Mouse (Mus musculus) hindbrain, embryonic 16.5 days (tissue): Measurements from ENCODE around the gene Akt2. TPM values are rescaled to one million over a fixed set of nuclear protein-coding genes. Genes with fewer than 3 reads are reported as not detected.
"Not testable (repeated sequence)": the region's sequence is repeated elsewhere in the genome, so short reads cannot be mapped to it uniquely, and the experiment has no call there.

Experiments
- ATAC-seq: fragments of 200-750 bp; cut with Nextera tagmentation; 2 replicates; pipeline ENCODE4 v1.8.0; 2017; ENCODE audit warnings: moderate TSS enrichment, moderate library complexity
- H3K27ac ChIP-seq: fragments of 300-500 bp; sonication (generic); 2 replicates; pipeline ENCODE4 v1.5.1; 2014; ENCODE audit warnings: low read depth, mild to moderate bottlenecking, control low read depth, low read length, moderate library complexity
- H3K27me3 ChIP-seq: fragments of 300-500 bp; sonication (generic); replicated peaks from 2 replicates; pipeline ENCODE4 v1.6.1; 2014; ENCODE audit warnings: low read length; ENCODE audit not compliant: control insufficient read depth, insufficient read depth
- H3K36me3 ChIP-seq: fragments of 300-500 bp; sonication (generic); 2 replicates; pipeline ENCODE4 v1.6.1; 2014; ENCODE audit warnings: mild to moderate bottlenecking, low read length, moderate library complexity, mixed read lengths; ENCODE audit not compliant: control insufficient read depth, insufficient read depth
- H3K4me1 ChIP-seq: fragments of 300-500 bp; sonication (generic); 2 replicates; pipeline ENCODE4 v1.6.1; 2014; ENCODE audit warnings: low read depth, low read length; ENCODE audit not compliant: control insufficient read depth, insufficient read depth
- H3K4me2 ChIP-seq: fragments of 300-500 bp; sonication (generic); 2 replicates; pipeline ENCODE4 v1.6.1; 2014; ENCODE audit warnings: mild to moderate bottlenecking, low read length, control low read depth, moderate library complexity
- H3K4me3 ChIP-seq: fragments of 300-500 bp; sonication (generic); 2 replicates; pipeline ENCODE4 v1.5.1; 2014; ENCODE audit warnings: mild to moderate bottlenecking, low read length, control low read depth, moderate library complexity
- H3K9ac ChIP-seq: fragments of 300-500 bp; sonication (generic); 2 replicates; pipeline ENCODE4 v1.6.1; 2014; ENCODE audit warnings: low read depth, mild to moderate bottlenecking, control low read depth, low read length, moderate library complexity
- H3K9me3 ChIP-seq: fragments of 300-500 bp; sonication (generic); 2 replicates; pipeline ENCODE4 v1.6.1; 2014; ENCODE audit warnings: mild to moderate bottlenecking, low read length, moderate library complexity; ENCODE audit not compliant: control insufficient read depth
- WGBS: fragments of 180-500 bp; shearing (Covaris S2); extraction: QIAGEN DNeasy Blood & Tissue Kit; methylation state at CpG from one replicate; pipeline ENCODE4 v1.1.7; 2014; 5-methylcytosine and 5-hydroxymethylcytosine counted together
- polyA plus RNA-seq: library from polyadenylated mRNA; unstranded; fragments of >200 nt; fragmentation: Nextera tagmentation; extraction: Ambion mirVana; gene quantifications from 2 replicates; pipeline ENCODE4 v1.2.1, GENCODE M21; 2015

Akt2 gene
- polyA plus RNA-seq, 1 experiment from 2014 or later, result 63.0 TPM

- Histone ChIP-seq H3K9me3 (no peaks in the 10 kb centered on the region), H3K4me1 (no peaks in the 10 kb centered on the region), H3K4me3 (no peak overlapping the region), H3K4me2 (no peak overlapping the region), H3K36me3 (peaks cover 23% of the 10 kb centered on the region), H3K27me3 (no peaks in the 10 kb centered on the region), H3K9ac (no peak overlapping the region), H3K27ac (no peak overlapping the region)
- 77% methylated on average over 7 of the region's 7 CpGs for WGBS
- ATAC-seq, result no peak
Observed at GRCm38 (mm10) chr7:27627707-27628106, 36.4 kb downstream of the Akt2 start.

DNA sequence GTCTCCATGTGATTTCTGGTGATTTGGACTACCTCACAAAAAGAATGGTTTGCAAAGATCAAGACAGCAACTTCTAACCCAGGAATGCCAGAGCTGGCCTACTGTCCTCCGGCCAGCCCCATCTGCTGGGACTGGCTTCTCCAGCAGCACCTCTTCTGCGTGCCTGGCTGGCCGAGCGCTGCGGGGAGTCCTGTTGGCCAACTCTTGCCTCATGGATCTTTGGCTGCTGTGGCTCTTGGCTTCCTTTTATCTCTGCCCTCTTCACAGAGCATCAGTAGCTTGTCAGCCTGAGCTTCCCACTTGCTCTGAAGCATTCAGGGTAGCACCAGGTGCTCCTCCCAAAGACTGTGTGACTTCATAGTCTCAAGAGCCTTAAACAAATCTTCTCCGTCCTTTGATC is 36.8 kb downstream of the Akt2 start:
- 97% methylated on average over 6 of the region's 6 CpGs for WGBS
- Histone ChIP-seq H3K4me1 (no peaks in the 10 kb centered on the region), H3K9me3 (no peaks in the 10 kb centered on the region), H3K27ac (no peak overlapping the region; the same call in 1 of the 2 replicates), H3K4me2 (no peak overlapping the region), H3K4me3 (no peak overlapping the region), H3K36me3 (peaks cover 28% of the 10 kb centered on the region), H3K27me3 (no peaks in the 10 kb centered on the region), H3K9ac (no peak overlapping the region)
- ATAC-seq, result no peak

DNA sequence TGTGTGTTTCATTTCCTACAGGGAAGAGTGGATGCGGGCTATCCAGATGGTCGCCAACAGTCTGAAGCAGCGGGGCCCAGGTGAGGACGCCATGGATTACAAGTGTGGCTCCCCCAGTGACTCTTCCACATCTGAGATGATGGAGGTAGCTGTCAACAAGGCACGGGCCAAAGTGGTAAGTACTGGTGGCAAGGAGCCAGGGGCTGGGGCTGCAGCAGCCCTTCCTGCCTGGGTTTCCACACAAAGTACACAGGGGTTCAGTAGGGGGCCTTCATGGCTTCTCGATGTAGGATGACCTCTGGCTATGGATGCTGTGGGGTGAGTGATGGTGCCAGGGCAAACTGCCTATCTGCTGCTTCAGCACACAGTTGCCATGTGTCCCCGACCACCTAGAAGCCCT is 37.5 kb downstream of the Akt2 start:
- not testable (repeated sequence) for H3K4me1 ChIP-seq, H3K9me3 ChIP-seq, H3K27me3 ChIP-seq, H3K4me2 ChIP-seq, H3K9ac ChIP-seq, H3K27ac ChIP-seq, H3K4me3 ChIP-seq
- WGBS, result 71% methylated on average over 7 of the region's 7 CpGs
- ATAC-seq, result 0 out of 2 replicates have a peak, but pooled peaks have one; percentile 6
- peaks cover 29% of the 10 kb centered on the region for H3K36me3 ChIP-seq

DNA sequence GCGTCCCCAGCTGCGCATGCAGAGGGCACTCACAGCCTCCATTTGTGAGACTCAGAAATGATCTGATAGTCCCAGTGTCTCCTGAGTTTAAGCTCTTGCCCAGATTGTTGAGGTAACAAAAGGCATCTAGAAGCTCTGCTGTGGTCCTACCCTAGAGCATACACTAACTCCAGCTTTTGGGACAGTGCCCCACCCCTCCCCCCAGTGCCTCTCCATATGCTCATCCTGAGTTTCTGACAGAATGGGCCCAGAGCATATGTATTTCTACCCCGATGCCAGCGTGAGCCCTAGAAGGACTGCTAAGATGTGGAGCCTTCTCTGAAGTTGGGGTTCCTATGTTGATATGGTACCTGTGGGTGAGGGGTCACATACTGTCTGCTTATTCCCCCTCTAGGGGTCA is 40.1 kb downstream of the Akt2 start:
- 95% methylated on average over 4 of the region's 4 CpGs for WGBS

DNA sequence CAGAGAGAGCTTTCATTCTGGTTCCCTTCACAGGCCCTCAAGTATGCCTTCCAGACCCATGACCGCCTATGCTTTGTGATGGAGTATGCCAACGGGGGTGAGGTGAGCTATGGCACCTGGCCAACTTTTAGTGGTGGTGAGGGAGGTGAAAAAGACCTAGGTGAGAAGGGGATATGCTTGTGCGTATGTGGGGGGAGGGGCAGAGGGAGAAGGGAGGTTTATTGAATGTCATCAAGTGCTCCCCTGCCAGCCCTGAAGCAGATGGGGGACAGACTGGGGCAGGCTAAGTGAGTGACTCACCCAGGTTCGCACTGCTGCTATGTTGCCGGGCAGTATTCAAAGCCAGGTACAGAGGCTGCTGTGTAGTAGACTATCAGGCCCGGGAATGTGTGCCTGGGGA is 41.8 kb downstream of the Akt2 start:
- 80% methylated on average over 6 of the region's 6 CpGs for WGBS
- no peak for ATAC-seq
- H3K36me3 ChIP-seq, result peaks cover 48% of the 10 kb centered on the region

More for the DNA sequence above, 40.1 kb downstream of the Akt2 start:
- Histone ChIP-seq H3K9ac (no peak overlapping the region), H3K36me3 (peaks cover 41% of the 10 kb centered on the region), H3K27ac (no peak overlapping the region), H3K27me3 (no peaks in the 10 kb centered on the region), H3K4me2 (no peak overlapping the region), H3K4me1 (no peaks in the 10 kb centered on the region), H3K9me3 (no peaks in the 10 kb centered on the region), H3K4me3 (no peak overlapping the region)
- no peak for ATAC-seq

DNA sequence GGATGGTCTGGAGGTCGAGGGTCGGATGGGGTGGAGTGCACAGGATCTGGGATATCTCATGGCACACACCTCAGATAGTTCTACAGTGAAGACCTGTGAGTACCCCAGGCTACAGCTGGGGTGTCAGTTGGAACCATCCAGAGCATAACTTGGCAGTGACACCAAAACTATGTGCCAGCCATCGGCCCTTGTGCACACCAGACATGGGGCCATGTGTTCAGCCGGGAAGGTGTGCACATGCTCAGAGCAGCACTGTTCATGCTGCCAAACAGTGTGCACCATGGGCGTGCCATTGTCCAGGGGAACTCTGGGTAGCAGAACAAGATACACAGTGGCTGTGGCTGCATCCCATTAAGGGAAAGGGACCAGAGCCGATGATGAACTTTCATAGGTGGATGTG is 43.3 kb downstream of the Akt2 start:
- Histone ChIP-seq H3K9me3 (no peaks in the 10 kb centered on the region), H3K4me2 (no peak overlapping the region), H3K36me3 (peaks cover 36% of the 10 kb centered on the region), H3K27ac (no peak overlapping the region), H3K4me3 (no peak overlapping the region), H3K27me3 (no peaks in the 10 kb centered on the region), H3K9ac (no peak overlapping the region), H3K4me1 (no peaks in the 10 kb centered on the region)
- WGBS, result 83% methylated on average over 6 of the region's 6 CpGs
- no peak for ATAC-seq

More for the DNA sequence above, 41.8 kb downstream of the Akt2 start:
- no peak overlapping the region for H3K27ac ChIP-seq
- H3K4me1 ChIP-seq, result no peaks in the 10 kb centered on the region
- H3K9ac ChIP-seq, result no peak overlapping the region
- H3K9me3 ChIP-seq, result no peaks in the 10 kb centered on the region
- no peak overlapping the region for H3K4me2 ChIP-seq
- no peak overlapping the region for H3K4me3 ChIP-seq
- no peaks in the 10 kb centered on the region for H3K27me3 ChIP-seq

DNA sequence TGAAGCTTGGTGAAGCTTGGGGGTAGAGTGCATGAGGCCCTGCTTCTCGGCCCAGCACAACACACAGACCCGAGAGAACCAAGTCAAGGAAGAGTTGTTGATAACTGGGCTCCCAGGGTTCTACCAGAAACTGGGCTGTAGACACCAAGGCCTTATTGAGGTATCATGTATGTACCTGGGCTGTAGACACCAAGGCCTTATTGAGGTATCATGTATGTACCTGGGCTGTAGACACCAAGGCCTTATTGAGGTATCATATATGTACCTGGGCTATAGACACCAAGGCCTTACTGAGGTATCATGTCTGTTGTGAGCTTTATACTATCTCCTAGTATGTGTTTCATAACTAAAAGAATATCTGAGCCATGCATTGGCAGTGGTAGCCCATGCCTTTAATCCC is 43.7 kb downstream of the Akt2 start:
- H3K4me1 ChIP-seq, ATAC-seq, H3K9me3 ChIP-seq, H3K27me3 ChIP-seq, H3K4me3 ChIP-seq, H3K9ac ChIP-seq, H3K27ac ChIP-seq, H3K4me2 ChIP-seq: not testable (repeated sequence)
- WGBS, result 100% methylated on average over 2 of the region's 2 CpGs
- H3K36me3 ChIP-seq, result peaks cover 34% of the 10 kb centered on the region

DNA sequence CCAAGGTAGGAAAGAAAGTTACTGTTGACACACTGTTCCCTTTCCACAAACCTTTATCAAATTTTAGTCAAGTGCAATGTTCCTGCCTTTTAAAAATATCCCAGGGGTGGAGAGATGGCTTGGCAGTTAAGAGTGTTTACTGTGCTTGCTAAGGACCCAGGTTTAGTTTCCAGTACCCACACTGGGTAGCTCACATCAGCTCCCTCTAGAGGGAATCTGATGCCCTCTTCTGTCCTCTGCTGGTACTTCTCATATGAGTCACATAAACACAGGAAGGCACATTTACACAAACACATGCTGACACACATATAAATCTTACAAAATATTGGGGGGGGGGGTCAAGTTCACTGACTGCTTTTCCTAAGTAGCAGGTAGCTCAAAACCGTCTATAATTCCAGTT is 53.1 kb downstream of the Akt2 start:
- H3K27me3 ChIP-seq, result no peaks in the 10 kb centered on the region
- no peak for ATAC-seq
- no peaks in the 10 kb centered on the region for H3K9me3 ChIP-seq
- H3K4me1 ChIP-seq, result no peaks in the 10 kb centered on the region
- H3K27ac ChIP-seq, result no peak overlapping the region
- 73% methylated on average over 1 of the region's 1 CpGs for WGBS
- no peak overlapping the region for H3K4me2 ChIP-seq
- no peak overlapping the region for H3K4me3 ChIP-seq
- no peak overlapping the region for H3K9ac ChIP-seq
- no peaks in the 10 kb centered on the region for H3K36me3 ChIP-seq

DNA sequence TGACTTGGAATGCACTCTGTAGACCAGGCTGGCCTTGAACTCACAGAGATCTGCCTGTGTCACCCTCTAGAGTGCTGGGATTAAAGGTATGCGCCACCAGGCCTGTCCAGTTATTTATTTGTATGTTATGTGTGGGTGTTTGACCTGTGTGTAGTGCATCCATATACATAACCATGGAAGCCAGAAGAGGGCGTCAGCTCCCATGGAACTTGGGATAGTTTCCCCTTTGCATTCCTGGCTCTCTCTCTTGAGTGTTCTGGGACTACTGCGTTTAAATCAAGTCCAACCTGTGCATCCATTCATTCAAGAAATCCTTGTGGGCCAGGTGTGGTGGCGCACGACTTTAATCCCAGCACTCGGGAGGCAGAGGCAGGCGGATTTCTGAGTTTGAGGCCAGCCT is 55.2 kb downstream of the Akt2 start:
- ATAC-seq, result no peak
- H3K9me3 ChIP-seq, result no peaks in the 10 kb centered on the region
- H3K9ac ChIP-seq, result no peak overlapping the region
- 87% methylated on average over 7 of the region's 7 CpGs for WGBS
- no peaks in the 10 kb centered on the region for H3K36me3 ChIP-seq
- no peaks in the 10 kb centered on the region for H3K27me3 ChIP-seq
- H3K4me3 ChIP-seq, result no peak overlapping the region
- H3K4me1 ChIP-seq, result no peaks in the 10 kb centered on the region
- no peak overlapping the region for H3K4me2 ChIP-seq
- H3K27ac ChIP-seq, result no peak overlapping the region
